Mouse (Mus musculus): ENCODE measurements around the gene Dlx4. TPM values are rescaled to one million over a fixed set of nuclear protein-coding genes. Genes with fewer than 3 reads are reported as not detected.
A peak's percentile ranks its signal among the peaks of the same experiment; 100 is the strongest.

Dlx4 gene
- total and polyA plus RNA-seq, 2 experiments from 2014 or later, result 0.29 to 0.52 TPM

DNA sequence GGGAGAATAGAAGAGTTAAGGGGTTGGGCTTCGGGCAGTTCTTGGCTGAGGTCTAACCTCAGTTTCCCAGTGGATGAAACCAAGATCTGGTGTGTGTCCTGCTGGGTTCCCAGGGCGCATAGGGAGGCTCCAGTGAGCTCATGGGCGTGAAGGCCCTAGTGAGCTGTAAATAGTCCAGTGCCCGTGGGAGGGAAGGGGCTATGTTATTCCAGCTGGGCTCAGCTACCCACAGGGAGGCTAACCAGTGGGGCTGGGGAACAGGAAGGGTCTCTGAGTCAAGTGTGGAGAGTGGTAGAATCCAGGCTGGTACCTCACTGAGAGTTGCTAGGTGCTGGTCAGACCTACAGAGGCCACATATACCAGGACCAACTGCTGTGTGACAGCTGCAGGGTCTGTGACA lies 15.6 kb upstream of the Dlx4 start:
- DNase-seq (ENCODE audit: low spot score) (no peak), ATAC-seq (no peak)
- Histone ChIP-seq H3K27ac (no peak overlapping the region), H3K4me2 (ENCODE audit: low read depth, low read length) (no peak overlapping the region), H3K9me3 (ENCODE audit: low read length) (no peaks in the 10 kb centered on the region), H3K4me1 (ENCODE audit: insufficient read depth, low read length) (no peaks in the 10 kb centered on the region), H3K36me3 (ENCODE audit: insufficient read depth, low read length) (no peaks in the 10 kb centered on the region), H3K27me3 (ENCODE audit: insufficient read depth, low read length) (no peaks in the 10 kb centered on the region), H3K4me3 (ENCODE audit: low read length) (no peak overlapping the region), H3K9ac (replicated peaks; ENCODE audit: low read length) (no peak overlapping the region)
- TF ChIP-seq CTCF (IDR thresholded peaks at IDR 0.05; ENCODE audit: low read depth), result no peak
- WGBS, result 62% methylated on average over 4 of the region's 4 CpGs

DNA sequence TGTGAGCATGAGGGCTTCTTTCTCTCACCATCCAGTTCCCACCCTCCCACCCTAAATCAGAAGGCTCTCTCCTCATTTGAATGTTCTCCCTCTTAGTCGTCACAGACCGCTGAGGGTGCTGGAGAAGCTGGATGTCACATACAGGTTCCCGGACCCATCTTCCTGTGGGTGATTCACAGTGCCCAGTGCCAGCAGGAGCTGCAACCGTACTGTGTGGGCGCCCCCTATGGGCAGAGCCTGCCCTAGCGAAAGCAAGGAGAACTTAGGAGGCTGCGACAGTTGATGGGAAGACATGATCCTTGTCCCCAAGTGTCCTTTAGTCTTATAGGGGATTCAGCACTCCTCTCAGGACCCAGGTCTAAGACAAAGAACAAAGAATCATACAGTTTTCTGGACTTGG lies 14.6 kb upstream of the Dlx4 start:
- H3K4me2 ChIP-seq (ENCODE audit: low read depth, low read length), result no peak overlapping the region
- H3K9ac ChIP-seq (replicated peaks; ENCODE audit: low read length), result no peak overlapping the region
- ATAC-seq, result no peak
- no peaks in the 10 kb centered on the region for H3K36me3 ChIP-seq (ENCODE audit: insufficient read depth, low read length)
- no peak overlapping the region for H3K27ac ChIP-seq
- WGBS, result 45% methylated on average over 7 of the region's 7 CpGs
- H3K27me3 ChIP-seq (ENCODE audit: insufficient read depth, low read length), result no peaks in the 10 kb centered on the region
- H3K4me1 ChIP-seq (ENCODE audit: insufficient read depth, low read length), result no peaks in the 10 kb centered on the region
- no peak for DNase-seq (ENCODE audit: low spot score)
- no peaks in the 10 kb centered on the region for H3K9me3 ChIP-seq (ENCODE audit: low read length)
- peak; percentile 27; the same call in 1 of the 2 replicates for TF ChIP-seq CTCF (IDR thresholded peaks at IDR 0.05; ENCODE audit: low read depth)
- no peak overlapping the region for H3K4me3 ChIP-seq (ENCODE audit: low read length)

DNA sequence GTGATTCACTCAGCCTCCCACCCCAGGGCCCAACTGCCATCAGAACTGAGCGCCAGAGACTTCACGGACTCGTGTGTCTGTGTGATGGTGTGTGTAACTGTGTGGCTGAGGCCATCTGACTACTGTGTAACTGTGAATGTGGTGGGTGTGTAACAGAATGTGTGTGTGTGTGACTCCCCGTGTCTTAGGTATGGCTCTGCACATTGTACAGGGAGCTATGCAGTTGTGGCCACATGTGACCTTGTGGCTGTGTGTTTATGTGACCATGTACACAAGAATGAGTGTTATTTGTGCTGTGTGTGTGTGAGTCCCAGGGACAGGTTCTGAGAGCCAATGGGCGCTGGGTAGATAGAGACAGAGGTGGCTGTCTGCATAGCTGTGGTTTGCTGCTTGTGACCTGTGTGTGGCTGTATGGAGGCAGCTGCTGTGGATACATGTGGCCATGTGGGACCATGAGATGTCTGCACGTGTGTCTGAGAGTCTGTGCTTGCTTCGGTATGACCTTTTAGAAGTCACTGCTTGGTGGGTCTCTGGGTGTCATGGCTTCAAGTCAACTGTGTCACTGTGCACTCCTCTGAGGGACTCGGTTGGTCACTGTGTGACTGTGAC lies 13.8 kb upstream of the Dlx4 start:
- Histone ChIP-seq H3K27me3 (ENCODE audit: insufficient read depth, low read length) (no peaks in the 10 kb centered on the region), H3K27ac (no peak overlapping the region), H3K36me3 (ENCODE audit: insufficient read depth, low read length) (no peaks in the 10 kb centered on the region), H3K9ac (replicated peaks; ENCODE audit: low read length) (no peak overlapping the region), H3K4me2 (ENCODE audit: low read depth, low read length) (no peak overlapping the region), H3K9me3 (ENCODE audit: low read length) (no peaks in the 10 kb centered on the region), H3K4me3 (ENCODE audit: low read length) (no peak overlapping the region), H3K4me1 (ENCODE audit: insufficient read depth, low read length) (no peaks in the 10 kb centered on the region)
- DNase-seq (ENCODE audit: low spot score) (no peak), ATAC-seq (no peak)
- TF ChIP-seq CTCF (IDR thresholded peaks at IDR 0.05; ENCODE audit: low read depth), result no peak
- WGBS, result 90% methylated on average over 8 of the region's 8 CpGs

DNA sequence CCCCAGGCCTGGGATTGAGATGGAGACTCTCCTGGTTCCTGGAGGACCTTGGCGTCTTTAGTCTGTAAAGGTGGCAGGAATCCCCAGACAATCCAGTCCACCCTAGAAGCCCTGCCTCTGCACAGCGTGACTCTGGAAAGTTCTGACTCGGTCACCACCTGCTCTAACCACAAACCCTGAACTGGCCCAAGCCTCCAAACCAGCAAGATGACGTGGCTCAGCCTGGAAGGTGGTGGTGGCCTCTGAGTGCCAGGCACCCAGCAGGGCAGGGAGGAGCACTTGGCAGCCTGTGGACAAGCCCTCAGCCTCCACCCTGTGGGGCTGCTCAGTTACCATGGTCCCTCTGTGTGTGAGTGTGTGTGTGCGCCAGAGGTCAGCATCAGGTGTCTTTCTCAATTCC lies 11.8 kb upstream of the Dlx4 start:
- no peaks in the 10 kb centered on the region for H3K4me1 ChIP-seq (ENCODE audit: insufficient read depth, low read length)
- TF ChIP-seq CTCF (IDR thresholded peaks at IDR 0.05; ENCODE audit: low read depth), result no peak
- 71% methylated on average over 5 of the region's 5 CpGs for WGBS

DNA sequence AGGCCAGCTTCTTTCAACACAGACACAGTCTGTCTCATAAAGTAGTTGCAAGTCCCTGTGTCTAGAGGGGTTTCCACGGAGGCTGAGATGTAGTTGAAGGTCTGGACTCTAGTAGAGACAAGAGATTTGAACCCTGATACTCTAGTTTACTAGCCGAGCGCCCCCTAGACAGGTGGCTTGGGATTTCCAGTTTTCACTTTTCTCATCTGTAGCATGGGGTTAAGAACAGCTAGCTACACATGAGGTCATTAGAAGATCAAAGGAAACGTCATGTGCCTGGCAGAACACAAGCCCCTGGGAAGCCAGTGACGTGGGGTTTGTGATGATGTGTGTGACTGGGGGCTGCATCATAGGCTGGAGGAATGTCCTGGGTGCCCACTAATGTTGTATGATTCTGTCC lies 11.3 kb upstream of the Dlx4 start:
- TF ChIP-seq CTCF (IDR thresholded peaks at IDR 0.05; ENCODE audit: low read depth), result no peak
- no peak overlapping the region for H3K4me3 ChIP-seq (ENCODE audit: low read length)
- H3K9me3 ChIP-seq (ENCODE audit: low read length), result no peaks in the 10 kb centered on the region
- no peak overlapping the region for H3K27ac ChIP-seq
- 65% methylated on average over 5 of the region's 5 CpGs for WGBS
- no peaks in the 10 kb centered on the region for H3K36me3 ChIP-seq (ENCODE audit: insufficient read depth, low read length)
- no peak overlapping the region for H3K9ac ChIP-seq (replicated peaks; ENCODE audit: low read length)
- ATAC-seq (no peak), DNase-seq (ENCODE audit: low spot score) (no peak)
- H3K4me1 ChIP-seq (ENCODE audit: insufficient read depth, low read length), result no peaks in the 10 kb centered on the region
- H3K27me3 ChIP-seq (ENCODE audit: insufficient read depth, low read length), result peaks cover 5% of the 10 kb centered on the region; the same call in 1 of the 2 replicates
- no peak overlapping the region for H3K4me2 ChIP-seq (ENCODE audit: low read depth, low read length)

More for the DNA sequence above, 11.8 kb upstream of the Dlx4 start:
- Histone ChIP-seq H3K36me3 (ENCODE audit: insufficient read depth, low read length) (no peaks in the 10 kb centered on the region), H3K4me2 (ENCODE audit: low read depth, low read length) (no peak overlapping the region), H3K9ac (replicated peaks; ENCODE audit: low read length) (no peak overlapping the region), H3K27me3 (ENCODE audit: insufficient read depth, low read length) (peaks cover under 1% of the 10 kb centered on the region; the same call in 1 of the 2 replicates), H3K27ac (no peak overlapping the region), H3K9me3 (ENCODE audit: low read length) (no peaks in the 10 kb centered on the region), H3K4me3 (ENCODE audit: low read length) (no peak overlapping the region)
- ATAC-seq, result no peak
- no peak for DNase-seq (ENCODE audit: low spot score)

DNA sequence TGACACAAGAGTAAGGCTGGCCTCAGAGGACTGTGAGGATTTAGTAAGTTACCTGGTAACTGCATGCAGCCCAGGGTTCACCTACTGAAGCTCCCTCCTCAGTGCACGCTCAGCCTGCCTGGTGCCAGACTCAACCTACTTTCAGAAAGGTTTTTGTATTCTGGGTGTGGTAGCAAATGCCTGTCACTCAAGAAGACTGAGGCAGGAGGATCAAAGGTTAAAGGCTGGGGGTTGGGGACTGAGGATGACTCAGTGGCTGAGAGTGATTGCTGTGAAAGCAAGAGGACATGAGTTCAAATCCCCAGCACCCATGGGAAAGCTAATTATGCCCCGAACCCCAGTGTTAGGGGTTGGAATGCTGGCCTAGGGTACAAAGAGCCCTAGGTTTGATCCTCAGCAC lies 9.4 kb upstream of the Dlx4 start:
- H3K4me2 ChIP-seq (ENCODE audit: low read depth, low read length), result no peak overlapping the region
- 88% methylated on average over 2 of the region's 2 CpGs for whole genome bisulfite sequencing
- H3K4me1 ChIP-seq (ENCODE audit: insufficient read depth, low read length), result peaks cover 1% of the 10 kb centered on the region; the same call in 1 of the 2 replicates
- no peaks in the 10 kb centered on the region for H3K36me3 ChIP-seq (ENCODE audit: insufficient read depth, low read length)
- no peaks in the 10 kb centered on the region for H3K9me3 ChIP-seq (ENCODE audit: low read length)
- no peak overlapping the region for H3K4me3 ChIP-seq (ENCODE audit: low read length)
- DNase-seq (ENCODE audit: low spot score) (no peak), ATAC-seq (no peak)
- peaks cover 23% of the 10 kb centered on the region for H3K27me3 ChIP-seq (ENCODE audit: insufficient read depth, low read length)
- H3K27ac ChIP-seq, result no peak overlapping the region
- no peak for TF ChIP-seq CTCF (IDR thresholded peaks at IDR 0.05; ENCODE audit: low read depth)
- H3K9ac ChIP-seq (replicated peaks; ENCODE audit: low read length), result no peak overlapping the region

DNA sequence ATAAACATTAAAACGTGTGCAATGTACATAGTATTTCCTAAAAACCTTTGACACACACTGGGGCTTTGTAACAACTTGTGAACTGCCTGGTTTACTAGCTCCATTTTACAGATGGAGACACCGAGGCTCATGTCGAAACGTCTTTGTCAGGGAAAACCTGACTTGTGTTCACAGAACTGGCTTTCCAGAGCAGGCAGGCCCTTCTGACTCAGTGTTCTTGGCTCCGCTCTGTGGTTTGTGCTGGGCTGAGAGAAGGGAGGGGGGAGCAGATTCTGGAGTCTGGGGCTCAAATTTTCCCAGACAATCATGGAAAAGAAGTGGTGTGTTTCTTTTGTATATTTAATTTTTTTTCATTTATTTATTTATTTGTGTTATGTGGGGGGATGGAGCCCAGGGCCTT lies 7.6 kb upstream of the Dlx4 start:
- WGBS, result 78% methylated on average over 5 of the region's 5 CpGs
- peaks cover 35% of the 10 kb centered on the region for H3K27me3 ChIP-seq (ENCODE audit: insufficient read depth, low read length)
- no peak for ATAC-seq

More for the DNA sequence above, 7.6 kb upstream of the Dlx4 start:
- Histone ChIP-seq H3K9me3 (ENCODE audit: low read length) (no peaks in the 10 kb centered on the region), H3K9ac (replicated peaks; ENCODE audit: low read length) (no peak overlapping the region), H3K4me3 (ENCODE audit: low read length) (no peak overlapping the region), H3K4me2 (ENCODE audit: low read depth, low read length) (no peak overlapping the region), H3K27ac (no peak overlapping the region), H3K36me3 (ENCODE audit: insufficient read depth, low read length) (no peaks in the 10 kb centered on the region), H3K4me1 (ENCODE audit: insufficient read depth, low read length) (peaks cover 3% of the 10 kb centered on the region; the same call in 1 of the 2 replicates)
- DNase-seq (ENCODE audit: low spot score), result no peak
- no peak for TF ChIP-seq CTCF (IDR thresholded peaks at IDR 0.05; ENCODE audit: low read depth)

Measured in hindbrain, postnatal 0 days (tissue).